Comparison of ENCODE assay signal across 13 mouse cellular contexts in genomic region chr13:48314500-48314899, GRCm38 (mm10). TPM values are rescaled to one million over a fixed set of nuclear protein-coding genes. Genes with fewer than 3 reads are reported as not detected.
DNase-seq lines count a peak whose midpoint lies in the region; ATAC-seq and TF ChIP-seq lines count a peak whose summit lies in the region.
"Had no signal": no experiment of that assay in that cellular context is flagged by ENCODE, and none has a peak within 500 bp of the region (broad histone marks: within the 10 kb centered on the region; RNA-seq: fewer than 3 reads in every experiment).

No protein-coding gene starts in this region.

- no peaks in the 10 kb centered on the region for H3K27me3 ChIP-seq in kidney, embryonic 14.5 days (ENCODE audit: control insufficient read depth, insufficient read depth, low read length)
- no peaks in the 10 kb centered on the region for H3K27me3 ChIP-seq in C2C12 (ENCODE audit: control insufficient read depth, insufficient read depth, insufficient read length)
- H3K27me3 ChIP-seq: liver, embryonic 13.5 days; stomach, embryonic 15.5 days had no signal

- H3K79me2 ChIP-seq in C2C12 (ENCODE audit: control insufficient read depth, insufficient read depth) = no peaks in the 10 kb centered on the region

- no peaks in the 10 kb centered on the region for H3K79me3 ChIP-seq in C2C12 (ENCODE audit: low read depth)

- H3K9ac ChIP-seq in kidney, embryonic 14.5 days (ENCODE audit: low read depth, low read length) = no peak overlapping the region
- H3K9ac ChIP-seq: heart, embryonic 13.5 days; liver, embryonic 13.5 days; stomach, embryonic 15.5 days had no signal

- no peak overlapping the region for H3ac ChIP-seq in C2C12 (ENCODE audit: control insufficient read depth, insufficient read length, low read depth)

- H3K27ac ChIP-seq in kidney, embryonic 14.5 days (ENCODE audit: low read depth, low read length) = no peak overlapping the region
- H3K27ac ChIP-seq: heart, embryonic 13.5 days; liver, embryonic 13.5 days; stomach, embryonic 15.5 days had no signal

- WGBS in kidney, embryonic 14.5 days = 54% methylated on average over 7 of the region's 7 CpGs

- H3K4me2 ChIP-seq in kidney, embryonic 14.5 days (replicated peaks; ENCODE audit: low read depth, low read length) = no peak overlapping the region
- H3K4me2 ChIP-seq: heart, embryonic 13.5 days; liver, embryonic 13.5 days; midbrain, embryonic 11.5 days; stomach, embryonic 15.5 days had no signal

- no peak for ATAC-seq in kidney, embryonic 14.5 days (ENCODE audit: low FRiP score, low TSS enrichment)
- ATAC-seq in cerebellum, adult (ENCODE audit: insufficient number of reproducible peaks, low FRiP score, low TSS enrichment) = no peak
- ATAC-seq: inflammation-experienced regulatory T-cells, adult 6 months had no signal

- H3K4me1 ChIP-seq in kidney, embryonic 14.5 days (ENCODE audit: control insufficient read depth, insufficient read depth, low read length) = 0 out of 2 replicates have a peak, but pooled peaks cover 2% of the 10 kb centered on the region

- DNase-seq in kidney, adult 11 months = peak; percentile 6
- peak; percentile 42 for DNase-seq in R1 (ENCODE audit: low read depth, low spot score)
- peak; percentile 21 to 38 for DNase-seq in kidney, postnatal 25 days
- no peak for DNase-seq in frontal cortex, postnatal 25 days (ENCODE audit: low spot score in 2 of 2)
- DNase-seq: liver, embryonic 13.5 days; right cerebral cortex, postnatal 14 days had no signal

- no peak overlapping the region for H3K4me3 ChIP-seq in kidney, embryonic 14.5 days (ENCODE audit: low read length)
- H3K4me3 ChIP-seq in C2C12 (ENCODE audit: insufficient read depth, poor library complexity, severe bottlenecking) = no peak overlapping the region
- H3K4me3 ChIP-seq: heart, embryonic 13.5 days; liver, embryonic 13.5 days; stomach, embryonic 15.5 days had no signal

- H3K9me3 ChIP-seq in kidney, embryonic 14.5 days (ENCODE audit: control insufficient read depth, low read length) = no peaks in the 10 kb centered on the region
- H3K9me3 ChIP-seq: heart, embryonic 13.5 days; liver, embryonic 13.5 days; stomach, embryonic 15.5 days had no signal

- no peak for TF ChIP-seq CTCF in C2C12 (IDR thresholded peaks at IDR 0.05; ENCODE audit: control insufficient read depth, insufficient read depth, insufficient read length)

- no peaks in the 10 kb centered on the region for H3K36me3 ChIP-seq in kidney, embryonic 14.5 days (ENCODE audit: control insufficient read depth, insufficient read depth, low read length)
- H3K36me3 ChIP-seq in C2C12 (ENCODE audit: control insufficient read depth, insufficient read depth) = no peaks in the 10 kb centered on the region
- H3K36me3 ChIP-seq: heart, embryonic 13.5 days; liver, embryonic 13.5 days; stomach, embryonic 15.5 days had no signal

TF ChIP-seq in C2C12, 6 proteins besides CTCF, POLR2A, EP300 and RAD21:
- TF ChIP-seq FOSL1 (IDR thresholded peaks at IDR 0.05; ENCODE audit: insufficient read depth, low read length, poor library complexity, severe bottlenecking) = peak; percentile 41
- TF ChIP-seq MAX (IDR thresholded peaks at IDR 0.05) = no peak
- TF ChIP-seq CEBPB (IDR thresholded peaks at IDR 0.05; ENCODE audit: low read depth) = no peak
- no peak for TF ChIP-seq MYOG (IDR thresholded peaks at IDR 0.05; ENCODE audit: control insufficient read depth, extremely low read depth, insufficient read length)
- no peak for TF ChIP-seq USF1 (IDR thresholded peaks at IDR 0.05; ENCODE audit: low read depth)
- no peak for TF ChIP-seq MYOD1 (IDR thresholded peaks at IDR 0.05; ENCODE audit: control insufficient read depth, insufficient read length, low read depth)

RNA-seq across cellular contexts. Expression of gene Id4, which starts 53.5 kb away (rescaled TPM):
- 18.3 and 23.1 TPM in 2 replicates for polyA plus RNA-seq in kidney, embryonic 14.5 days (2014; fragmentation: Nextera tagmentation; extraction: Ambion mirVana)
- 0.29 TPM for polyA plus RNA-seq in C2C12 (2012; fragmentation: generic; extraction: Trizol)
- polyA plus RNA-seq: inflammation-experienced regulatory T-cells, adult 6 months had no signal

Comparison
In these comparisons a context has a peak if more than half of its experiments do, and no peak if none do; other contexts are left out.
1. DNase-seq: peak in kidney, adult 11 months (single experiment), R1 (single experiment) and kidney, postnatal 25 days (2 of 2); none in frontal cortex, postnatal 25 days (0 of 2).
2. RNA of gene Id4, which starts 53.5 kb away (polyA plus RNA-seq): 18.3 to 23.1 TPM in kidney, embryonic 14.5 days; 0.29 TPM in C2C12 (single experiment); every median in the first group is over 10 times any median in the second.